Mouse (Mus musculus) neural tube, embryonic 15.5 days (tissue): ENCODE measurements around the gene Lmna. TPM values are rescaled to one million over a fixed set of nuclear protein-coding genes. Genes with fewer than 3 reads are reported as not detected.

Experiments
- ATAC-seq: fragments of 200-750 bp; cut with Nextera tagmentation; 2 replicates; pipeline ENCODE4 v1.8.0; 2017; ENCODE audit warnings: mild to moderate bottlenecking, moderate TSS enrichment, moderate library complexity; ENCODE audit not compliant: low FRiP score
- H3K27ac ChIP-seq: fragments of 300-500 bp; sonication (generic); replicated peaks from 2 replicates; pipeline ENCODE4 v1.5.1; 2015; ENCODE audit warnings: mild to moderate bottlenecking, inconsistent platforms
- H3K27me3 ChIP-seq: fragments of 300-500 bp; sonication (generic); replicated peaks from 2 replicates; pipeline ENCODE4 v1.6.1; 2015; ENCODE audit warnings: inconsistent platforms
- H3K36me3 ChIP-seq: fragments of 300-500 bp; sonication (generic); 2 replicates; pipeline ENCODE4 v1.6.1; 2015; ENCODE audit warnings: inconsistent platforms
- H3K4me1 ChIP-seq: fragments of 300-500 bp; sonication (generic); 2 replicates; pipeline ENCODE4 v1.6.1; 2015; ENCODE audit warnings: inconsistent platforms
- H3K4me2 ChIP-seq: fragments of 300-500 bp; sonication (generic); 2 replicates; pipeline ENCODE4 v1.6.1; 2015; ENCODE audit warnings: inconsistent platforms, mild to moderate bottlenecking, moderate library complexity
- H3K4me3 ChIP-seq: fragments of 300-500 bp; sonication (generic); replicated peaks from 2 replicates; pipeline ENCODE4 v1.5.1; 2015; ENCODE audit warnings: mild to moderate bottlenecking, inconsistent platforms
- H3K9ac ChIP-seq: fragments of 300-500 bp; sonication (generic); replicated peaks from 2 replicates; pipeline ENCODE4 v1.6.1; 2015; ENCODE audit warnings: mild to moderate bottlenecking, inconsistent platforms
- H3K9me3 ChIP-seq: fragments of 300-500 bp; sonication (generic); replicated peaks from 2 replicates; pipeline ENCODE4 v1.6.1; 2016; ENCODE audit warnings: inconsistent platforms
- WGBS: fragments of 180-500 bp; shearing (Covaris S2); methylation state at CpG from one replicate; pipeline ENCODE4 v1.1.7; 2015; ENCODE audit warnings: mixed read lengths; 5-methylcytosine and 5-hydroxymethylcytosine counted together
- polyA plus RNA-seq: library from polyadenylated mRNA; unstranded; fragments of >200 nt; fragmentation: Nextera tagmentation; extraction: Ambion mirVana; gene quantifications from 2 replicates; pipeline ENCODE4 v1.2.1, GENCODE M21; 2015

Lmna gene
- polyA plus RNA-seq, 1 experiment from 2014 or later: 70.3 TPM

DNA sequence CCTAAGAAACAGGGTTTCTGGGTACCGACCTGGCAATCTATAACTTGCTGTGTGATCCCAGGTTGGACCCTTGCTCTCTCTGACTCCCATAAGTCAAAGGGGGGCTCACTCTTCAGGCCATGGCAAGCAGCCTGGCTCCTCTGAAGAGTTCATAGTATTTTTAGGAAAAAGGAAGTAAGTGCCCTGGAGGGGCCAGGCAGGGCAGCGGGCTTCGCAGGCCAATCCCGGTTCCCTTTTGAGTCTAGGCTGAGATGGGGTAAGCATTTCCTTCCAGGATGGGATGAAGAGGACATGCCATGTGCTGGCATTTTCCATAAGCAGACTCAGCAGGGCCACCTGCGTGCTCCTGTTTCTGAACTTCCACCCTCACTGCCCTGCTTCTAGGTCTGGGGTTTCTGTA, 49.7 kb downstream of the Lmna start:
- WGBS: 74% methylated on average over 5 of the region's 5 CpGs
- no peaks in the 10 kb centered on the region for H3K27me3 ChIP-seq
- no peak overlapping the region for H3K27ac ChIP-seq
- no peak overlapping the region for H3K4me3 ChIP-seq
- no peaks in the 10 kb centered on the region for H3K36me3 ChIP-seq
- no peaks in the 10 kb centered on the region for H3K9me3 ChIP-seq
- no peak overlapping the region for H3K4me2 ChIP-seq
- no peak overlapping the region for H3K9ac ChIP-seq
- no peak for ATAC-seq
- H3K4me1 ChIP-seq: peaks cover 36% of the 10 kb centered on the region

DNA sequence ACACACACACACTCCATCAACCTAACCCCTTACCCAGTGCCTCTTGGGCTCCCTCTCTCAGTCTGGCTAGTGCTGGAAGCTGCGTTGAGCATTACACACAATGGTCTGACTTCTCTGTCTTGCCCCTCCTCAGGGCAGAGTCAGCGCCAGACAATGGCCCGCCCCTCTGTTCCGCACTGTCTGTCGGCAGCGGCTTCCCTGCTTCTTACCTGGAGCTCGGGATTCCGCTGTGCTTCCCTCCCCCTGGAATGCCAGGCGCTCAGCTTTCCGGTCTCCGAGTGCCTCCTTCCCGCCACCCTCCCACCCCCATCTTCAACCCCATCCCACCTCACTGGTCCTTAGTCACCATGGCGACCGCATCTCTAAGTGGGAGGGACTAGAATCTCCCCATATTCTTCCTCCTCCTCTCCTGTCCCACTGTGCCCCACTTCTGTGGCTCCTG, 51.0 kb downstream of the Lmna start:
- Histone ChIP-seq H3K4me3 (peak overlapping the region; percentile 49), H3K9me3 (no peaks in the 10 kb centered on the region), H3K4me1 (peaks cover 36% of the 10 kb centered on the region), H3K27ac (peak overlapping the region; percentile 85), H3K4me2 (peak overlapping the region; percentile 66), H3K36me3 (no peaks in the 10 kb centered on the region), H3K9ac (peak overlapping the region; percentile 59), H3K27me3 (no peaks in the 10 kb centered on the region)
- ATAC-seq: peak; percentile 82
- WGBS: 2% methylated on average over 14 of the region's 14 CpGs

GRCm38 (mm10) chr3:88456746-88457532, 52.8 kb downstream of the Lmna start:
- peak overlapping the region; percentile 54; the same call in 1 of the 2 replicates for H3K27ac ChIP-seq
- H3K4me1 ChIP-seq: peaks cover 36% of the 10 kb centered on the region
- peak overlapping the region; percentile 66 for H3K4me2 ChIP-seq
- H3K9me3 ChIP-seq: no peaks in the 10 kb centered on the region
- peak overlapping the region; percentile 59 for H3K9ac ChIP-seq
- 0 out of 2 replicates have a peak, but pooled peaks cover 1% of the 10 kb centered on the region for H3K27me3 ChIP-seq
- peaks cover 17% of the 10 kb centered on the region for H3K36me3 ChIP-seq
- peak overlapping the region; percentile 49 for H3K4me3 ChIP-seq
- ATAC-seq: no peak
- 70% methylated on average over 7 of the region's 7 CpGs for WGBS

DNA sequence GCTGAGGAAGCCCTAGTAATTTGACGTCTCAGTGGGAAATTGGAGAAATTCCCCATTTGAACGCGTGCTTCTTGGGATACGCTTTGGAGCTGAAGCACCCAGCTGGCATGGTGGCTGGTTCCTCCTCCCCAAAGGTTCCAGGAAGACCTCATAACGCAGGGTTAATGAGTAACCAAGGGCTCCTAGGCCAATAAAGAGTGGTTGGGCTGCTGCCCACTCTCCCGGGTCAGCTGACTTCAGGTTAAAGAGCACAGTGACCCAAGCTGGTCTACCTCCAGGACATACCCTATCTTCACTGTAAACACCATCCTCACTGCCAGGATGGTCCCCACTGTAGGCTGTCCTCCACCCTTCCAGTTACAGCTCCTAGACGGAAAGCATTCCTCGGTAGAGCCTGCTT, 53.4 kb downstream of the Lmna start:
- peak overlapping the region; percentile 66; the same call in 1 of the 2 replicates for H3K4me2 ChIP-seq
- no peak overlapping the region for H3K27ac ChIP-seq
- 70% methylated on average over 8 of the region's 8 CpGs for WGBS
- no peak for ATAC-seq
- H3K4me1 ChIP-seq: peaks cover 36% of the 10 kb centered on the region
- H3K36me3 ChIP-seq: peaks cover 21% of the 10 kb centered on the region
- H3K27me3 ChIP-seq: 0 out of 2 replicates have a peak, but pooled peaks cover 3% of the 10 kb centered on the region
- no peak overlapping the region for H3K4me3 ChIP-seq
- H3K9me3 ChIP-seq: no peaks in the 10 kb centered on the region
- no peak overlapping the region for H3K9ac ChIP-seq

GRCm38 (mm10) chr3:88455588-88456264, 54.0 kb downstream of the Lmna start:
- H3K27me3 ChIP-seq: 0 out of 2 replicates have a peak, but pooled peaks cover 3% of the 10 kb centered on the region
- H3K4me2 ChIP-seq: no peak overlapping the region
- no peak overlapping the region for H3K27ac ChIP-seq
- 76% methylated on average over 18 of the region's 18 CpGs for whole genome bisulfite sequencing
- no peaks in the 10 kb centered on the region for H3K9me3 ChIP-seq
- H3K4me1 ChIP-seq: peaks cover 36% of the 10 kb centered on the region
- no peak overlapping the region for H3K4me3 ChIP-seq
- no peak for ATAC-seq
- H3K9ac ChIP-seq: no peak overlapping the region
- peaks cover 26% of the 10 kb centered on the region for H3K36me3 ChIP-seq

- Histone ChIP-seq H3K4me3 (no peak overlapping the region), H3K27me3 (0 out of 2 replicates have a peak, but pooled peaks cover 3% of the 10 kb centered on the region), H3K36me3 (peaks cover 32% of the 10 kb centered on the region), H3K9ac (no peak overlapping the region), H3K9me3 (no peaks in the 10 kb centered on the region), H3K4me2 (no peak overlapping the region), H3K4me1 (peaks cover 36% of the 10 kb centered on the region), H3K27ac (no peak overlapping the region)
- ATAC-seq: no peak
- 59% methylated on average over 9 of the region's 9 CpGs for WGBS
These were observed 54.8 kb downstream of the Lmna start for GRCm38 (mm10) chr3:88454762-88455587.

GRCm38 (mm10) chr3:88453986-88454385, 55.8 kb downstream of the Lmna start:
- H3K27ac ChIP-seq: no peak overlapping the region
- ATAC-seq: no peak

DNA sequence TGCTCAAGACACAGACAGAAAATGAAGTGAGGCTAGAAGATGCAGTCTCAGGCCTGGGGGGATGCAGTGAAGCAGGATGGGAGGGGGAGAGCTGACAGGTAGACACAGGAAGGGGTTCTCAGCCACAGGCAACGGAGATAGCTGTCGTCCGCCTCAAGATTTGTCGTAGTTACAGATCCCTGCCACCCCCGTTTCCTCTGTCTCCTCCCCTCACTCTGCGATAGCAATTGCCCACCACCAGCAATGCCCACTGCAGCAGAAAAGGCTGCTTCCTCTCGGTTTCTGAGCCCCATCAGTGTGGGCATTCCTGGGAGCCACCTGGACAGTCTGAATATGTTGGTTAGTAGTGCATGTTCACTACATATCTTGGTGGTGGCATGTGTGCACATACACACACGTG, 56.4 kb downstream of the Lmna start:
- Histone ChIP-seq H3K9me3 (no peaks in the 10 kb centered on the region), H3K36me3 (peaks cover 37% of the 10 kb centered on the region), H3K4me2 (no peak overlapping the region), H3K4me1 (peaks cover 32% of the 10 kb centered on the region), H3K9ac (no peak overlapping the region), H3K27ac (no peak overlapping the region), H3K27me3 (0 out of 2 replicates have a peak, but pooled peaks cover 3% of the 10 kb centered on the region), H3K4me3 (no peak overlapping the region)
- ATAC-seq: no peak
- 52% methylated on average over 8 of the region's 8 CpGs for WGBS

More at GRCm38 (mm10) chr3:88453986-88454385, 55.8 kb downstream of the Lmna start:
- 0 out of 2 replicates have a peak, but pooled peaks cover 3% of the 10 kb centered on the region for H3K27me3 ChIP-seq
- H3K36me3 ChIP-seq: peaks cover 32% of the 10 kb centered on the region
- H3K9me3 ChIP-seq: no peaks in the 10 kb centered on the region
- no peak overlapping the region for H3K4me2 ChIP-seq
- WGBS: 81% methylated on average over 8 of the region's 8 CpGs
- peaks cover 34% of the 10 kb centered on the region for H3K4me1 ChIP-seq
- H3K9ac ChIP-seq: no peak overlapping the region
- H3K4me3 ChIP-seq: no peak overlapping the region

DNA sequence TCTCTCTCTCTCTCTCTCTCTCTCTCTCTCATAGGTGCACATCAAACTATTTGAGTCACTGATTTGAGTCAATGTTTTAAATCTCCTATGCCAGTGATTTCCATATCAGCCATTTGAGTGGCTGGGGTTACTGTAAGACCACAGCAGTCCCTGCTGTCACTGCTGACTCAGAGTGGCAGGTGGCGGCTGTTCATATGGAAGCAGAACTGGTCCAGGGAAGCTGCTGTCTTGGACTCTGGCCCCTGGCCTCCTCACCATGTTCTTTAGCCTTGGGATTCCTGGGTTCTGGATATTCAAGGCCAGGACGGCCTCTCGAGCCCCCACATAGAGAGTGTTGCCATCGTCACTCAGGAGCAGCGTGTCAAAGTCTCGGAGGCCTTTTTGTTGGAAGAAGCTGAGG, 57.0 kb downstream of the Lmna start:
- ATAC-seq: no peak
- H3K9ac ChIP-seq: no peak overlapping the region
- H3K27me3 ChIP-seq: 0 out of 2 replicates have a peak, but pooled peaks cover 3% of the 10 kb centered on the region
- H3K36me3 ChIP-seq: peaks cover 43% of the 10 kb centered on the region
- no peaks in the 10 kb centered on the region for H3K9me3 ChIP-seq
- H3K4me3 ChIP-seq: no peak overlapping the region
- H3K27ac ChIP-seq: no peak overlapping the region
- H3K4me1 ChIP-seq: peaks cover 25% of the 10 kb centered on the region
- WGBS: 76% methylated on average over 6 of the region's 6 CpGs
- no peak overlapping the region for H3K4me2 ChIP-seq

- Histone ChIP-seq H3K27ac (no peak overlapping the region), H3K9ac (no peak overlapping the region), H3K9me3 (no peaks in the 10 kb centered on the region), H3K36me3 (peaks cover 48% of the 10 kb centered on the region), H3K4me3 (no peak overlapping the region), H3K4me1 (peaks cover 20% of the 10 kb centered on the region), H3K27me3 (0 out of 2 replicates have a peak, but pooled peaks cover 3% of the 10 kb centered on the region), H3K4me2 (no peak overlapping the region)
- WGBS: 68% methylated on average over 5 of the region's 5 CpGs
- ATAC-seq: no peak
These were observed 57.5 kb downstream of the Lmna start for GRCm38 (mm10) chr3:88452246-88452645.
